ENCODE assay signal across 8 mouse cellular contexts in genomic region chr7:28983141-28983564, GRCm38 (mm10). TPM values are rescaled to one million over a fixed set of nuclear protein-coding genes. Genes with fewer than 3 reads are reported as not detected.
DNase-seq lines count a peak whose midpoint lies in the region; ATAC-seq and TF ChIP-seq lines count a peak whose summit lies in the region.

No protein-coding gene starts in this region.

- H3K36me3 ChIP-seq in heart, embryonic 12.5 days, result peaks cover 17% of the 10 kb centered on the region
- H3K36me3 ChIP-seq in CH12.LX (replicated peaks in 1 of 2; ENCODE audit: control insufficient read depth in 1 of 2, insufficient read depth in 1 of 2, low read length in 1 of 2), result peaks cover 44 to 55% of the 10 kb centered on the region in 2 experiments
- peaks cover 10% of the 10 kb centered on the region for H3K36me3 ChIP-seq in forebrain, postnatal 0 days (ENCODE audit: insufficient read depth)
- peaks cover 49% of the 10 kb centered on the region for H3K36me3 ChIP-seq in megakaryocyte, embryonic 14.5 days (replicated peaks; ENCODE audit: low read length)

- TF ChIP-seq EP300 in CH12.LX (IDR thresholded peaks at IDR 0.05; ENCODE audit: low read length), result no peak

- H3K27ac ChIP-seq in heart, embryonic 12.5 days (ENCODE audit: poor library complexity, severe bottlenecking), result no peak overlapping the region
- peak overlapping the region; percentile 98 for H3K27ac ChIP-seq in CH12.LX (ENCODE audit: insufficient read depth, low read depth)
- H3K27ac ChIP-seq in forebrain, postnatal 0 days (ENCODE audit: low read depth, low read length), result no peak overlapping the region

- dilution Hi-C loops in CH12.LX (cut with MboI; ENCODE audit: extremely low pct_ligation_motif_present, extremely low pct_unique_long_range_greater_than_20kb, low sequenced_read_pairs), result no loop called here

- peak overlapping the region; percentile 56 for H3K4me3 ChIP-seq in heart, embryonic 12.5 days
- H3K4me3 ChIP-seq in CH12.LX (replicated peaks in 1 of 3; ENCODE audit: low read depth in 2 of 3, low read length in 2 of 3, poor library complexity in 1 of 3), result peak overlapping the region; percentile 84 to 99 (median 97)
- H3K4me3 ChIP-seq in forebrain, postnatal 0 days (ENCODE audit: low read depth, low read length), result no peak overlapping the region
- H3K4me3 ChIP-seq in megakaryocyte, embryonic 14.5 days (replicated peaks), result peak overlapping the region; percentile 99

- H3K4me2 ChIP-seq in heart, embryonic 12.5 days, result peak overlapping the region; percentile 83
- peak overlapping the region; percentile 70 for H3K4me2 ChIP-seq in CH12.LX (ENCODE audit: insufficient read depth, low read depth, poor library complexity, severe bottlenecking)
- H3K4me2 ChIP-seq in forebrain, postnatal 0 days (ENCODE audit: low read depth), result 0 out of 2 replicates have a peak overlapping the region, but pooled peaks have one; percentile 69

- H3K27me3 ChIP-seq in heart, embryonic 12.5 days (replicated peaks), result no peaks in the 10 kb centered on the region
- H3K27me3 ChIP-seq in CH12.LX (replicated peaks), result no peaks in the 10 kb centered on the region
- H3K27me3 ChIP-seq in forebrain, postnatal 0 days (ENCODE audit: insufficient read depth, low read length), result no peaks in the 10 kb centered on the region
- H3K27me3 ChIP-seq in megakaryocyte, embryonic 14.5 days (replicated peaks), result no peaks in the 10 kb centered on the region

- no peak; the same call in 1 of the 2 replicates for TF ChIP-seq RAD21 in CH12.LX (IDR thresholded peaks at IDR 0.05; ENCODE audit: low read depth, low read length)

- DNase-seq in heart, postnatal 36 days, result no peak
- DNase-seq in CH12.LX (ENCODE audit: extremely low read depth), result peak; percentile 67
- no peak for DNase-seq in forebrain, postnatal 0 days
- DNase-seq in adrenal gland, adult 2 months, result no peak
- no peak for DNase-seq in right cerebral cortex, postnatal 14 days
- no peak for DNase-seq in gastrocnemius, adult 18-20 months (ENCODE audit: low spot score)

- ATAC-seq in heart, embryonic 12.5 days (ENCODE audit: insufficient number of reproducible peaks, low FRiP score), result no peak
- no peak for ATAC-seq in forebrain, postnatal 0 days

- in situ Hi-C loops in CH12.LX (cut with MboI; ENCODE audit: low pct_ligation_motif_present, low pct_unique_long_range_greater_than_20kb, low sequenced_read_pairs), result no loop called here

- no peak for TF ChIP-seq POLR2A in CH12.LX (IDR thresholded peaks at IDR 0.05; ENCODE audit: low read depth, low read length)

- 66% methylated on average over 11 of the region's 11 CpGs for WGBS in heart, embryonic 12.5 days
- 79% methylated on average over 11 of the region's 11 CpGs for WGBS in forebrain, postnatal 0 days

- H3K4me1 ChIP-seq in heart, embryonic 12.5 days (replicated peaks), result peaks cover 18% of the 10 kb centered on the region
- H3K4me1 ChIP-seq in CH12.LX (ENCODE audit: control insufficient read depth in 1 of 2, insufficient read depth in 2 of 2), result peaks cover 21 to 44% of the 10 kb centered on the region in 2 experiments
- H3K4me1 ChIP-seq in forebrain, postnatal 0 days (ENCODE audit: insufficient read depth), result peaks cover 4% of the 10 kb centered on the region; the same call in 1 of the 2 replicates
- H3K4me1 ChIP-seq in megakaryocyte, embryonic 14.5 days, result peaks cover 72% of the 10 kb centered on the region

- intact Hi-C loops in heart, postnatal 36 days (cut with DNase I), result loop anchor here (5.0 kb wide), 1 partner anchor 249 kb away; the partner anchor contains the start of gene Kcnk6

- peak overlapping the region; percentile 75; the same call in 1 of the 2 replicates for H3K9ac ChIP-seq in heart, embryonic 12.5 days
- H3K9ac ChIP-seq in CH12.LX (ENCODE audit: insufficient read depth, low read depth), result peak overlapping the region; percentile 94
- no peak overlapping the region for H3K9ac ChIP-seq in forebrain, postnatal 0 days

- peaks cover 61% of the 10 kb centered on the region for H3K79me2 ChIP-seq in CH12.LX (replicated peaks; ENCODE audit: control insufficient read depth, extremely low read depth, insufficient read depth, poor library complexity, severe bottlenecking)

- H3K9me3 ChIP-seq in heart, embryonic 12.5 days (replicated peaks), result no peaks in the 10 kb centered on the region
- no peaks in the 10 kb centered on the region for H3K9me3 ChIP-seq in CH12.LX (replicated peaks; ENCODE audit: low read length)
- H3K9me3 ChIP-seq in forebrain, postnatal 0 days (ENCODE audit: low read length), result no peaks in the 10 kb centered on the region
- H3K9me3 ChIP-seq in megakaryocyte, embryonic 14.5 days, result no peaks in the 10 kb centered on the region

- no peak for TF ChIP-seq CTCF in CH12.LX (conservative IDR thresholded peaks at IDR 0.05 in 1 of 2, IDR thresholded peaks at IDR 0.05 in 1 of 2; ENCODE audit: low read depth in 2 of 2, low read length in 2 of 2)
- TF ChIP-seq CTCF in forebrain, postnatal 0 days (IDR thresholded peaks at IDR 0.05; ENCODE audit: low read depth), result no peak

TF ChIP-seq in CH12.LX, 34 proteins besides CTCF, POLR2A, EP300 and RAD21 (continues in another document):
- TF ChIP-seq ZMIZ1 (IDR thresholded peaks at IDR 0.05; ENCODE audit: low read depth, low read length), result no peak
- TF ChIP-seq ELF1 (IDR thresholded peaks at IDR 0.05; ENCODE audit: low read depth, low read length), result no peak
- no peak for TF ChIP-seq HCFC1 (IDR thresholded peaks at IDR 0.05; ENCODE audit: low read depth, low read length)
- TF ChIP-seq ZNF384 (IDR thresholded peaks at IDR 0.05; ENCODE audit: low read depth, low read length), result no peak
- no peak for TF ChIP-seq MAZ (IDR thresholded peaks at IDR 0.05; ENCODE audit: low read depth, low read length)
- TF ChIP-seq ETS1 (conservative IDR thresholded peaks at IDR 0.05; ENCODE audit: low read depth, low read length), result no peak
- TF ChIP-seq IRF4 (IDR thresholded peaks at IDR 0.05; ENCODE audit: low read depth, low read length), result no peak
- TF ChIP-seq SIN3A (IDR thresholded peaks at IDR 0.05; ENCODE audit: low read length), result no peak
- TF ChIP-seq JUND (conservative IDR thresholded peaks at IDR 0.05; ENCODE audit: low read depth, low read length), result no peak
- TF ChIP-seq MYC (IDR thresholded peaks at IDR 0.05; ENCODE audit: low read depth, low read length), result peak; percentile 77; the same call in 1 of the 2 replicates
- TF ChIP-seq NELFE (IDR thresholded peaks at IDR 0.05; ENCODE audit: low read depth, low read length), result no peak
- TF ChIP-seq TCF12 (IDR thresholded peaks at IDR 0.05; ENCODE audit: low read depth, low read length), result peak; percentile 54; the same call in 1 of the 2 replicates
- no peak for TF ChIP-seq CHD1 (IDR thresholded peaks at IDR 0.05; ENCODE audit: low read depth, low read length)
- no peak for TF ChIP-seq MAFK (IDR thresholded peaks at IDR 0.05; ENCODE audit: insufficient replicate concordance, low read length)
- TF ChIP-seq TBP (conservative IDR thresholded peaks at IDR 0.05; ENCODE audit: low read depth, low read length), result no peak
- TF ChIP-seq USF2 (conservative IDR thresholded peaks at IDR 0.05; ENCODE audit: low read depth, low read length), result no peak
- no peak for TF ChIP-seq USF1 (IDR thresholded peaks at IDR 0.05; ENCODE audit: low read depth, low read length)
- TF ChIP-seq BHLHE40 (IDR thresholded peaks at IDR 0.05; ENCODE audit: low read depth, low read length), result peak; percentile 56; the same call in 1 of the 2 replicates
- peak; percentile 91 for TF ChIP-seq MXI1 (IDR thresholded peaks at IDR 0.05; ENCODE audit: low read depth, low read length)
- TF ChIP-seq MEF2A (IDR thresholded peaks at IDR 0.05; ENCODE audit: borderline replicate concordance, low read depth, low read length), result no peak

RNA-seq across cellular contexts. Expression of gene Map4k1, which starts 1.3 kb away (rescaled TPM):
- 5.8 and 6.5 TPM in 2 replicates for polyA plus RNA-seq in heart, embryonic 12.5 days (2016; fragmentation: Nextera tagmentation; extraction: Ambion mirVana)
- total RNA-seq in heart, postnatal 36 days (2021), result under 1 TPM; 0.61 to 0.81 TPM
- total RNA-seq in CH12.LX (2012; rRNA removed) (183 and 195 TPM in 2 replicates), CH12.LX (2014; rRNA removed) (112 and 114 TPM in 2 replicates)
- 395 and 401 TPM in 2 replicates for polyA plus RNA-seq in CH12.LX (2012; ENCODE audit: insufficient read length, low read depth)
- 3.6 and 8.9 TPM in 2 replicates for total RNA-seq in forebrain, postnatal 0 days (2014; rRNA removed)
- 18.8 and 18.9 TPM in 2 replicates for polyA plus RNA-seq in forebrain, postnatal 0 days (2015; fragmentation: Nextera tagmentation; extraction: Ambion mirVana)
- 270 and 353 TPM in 2 replicates for polyA plus RNA-seq in megakaryocyte, embryonic 14.5 days (2012; ENCODE audit: insufficient read depth, low replicate concordance)
- total RNA-seq in adrenal gland, adult 2 months (2021), result 1 to 10 TPM in 1 of 2 experiments, under 1 TPM in 1; 0.37 to 1.3 TPM
- 2.2 TPM in 2 replicates for polyA plus RNA-seq in adrenal gland, adult 2 months (2012; rRNA removed)
- under 1 TPM; 0.24 to 0.59 TPM for total RNA-seq in gastrocnemius, adult 18-20 months (2021)

RNA-seq across cellular contexts. Expression of gene Eif3k, which starts 1.5 kb away (rescaled TPM):
- polyA plus RNA-seq in heart, embryonic 12.5 days (2016; fragmentation: Nextera tagmentation; extraction: Ambion mirVana), result 254 and 255 TPM in 2 replicates
- 100 to 1,000 TPM; 159 to 163 TPM for total RNA-seq in heart, postnatal 36 days (2021)
- total RNA-seq in CH12.LX (2012; rRNA removed), result 513 and 551 TPM in 2 replicates
- 595 and 658 TPM in 2 replicates for total RNA-seq in CH12.LX (2014; rRNA removed)
- 580 and 584 TPM in 2 replicates for polyA plus RNA-seq in CH12.LX (2012; ENCODE audit: insufficient read length, low read depth)
- 360 and 399 TPM in 2 replicates for total RNA-seq in forebrain, postnatal 0 days (2014; rRNA removed)
- polyA plus RNA-seq in forebrain, postnatal 0 days (2015; fragmentation: Nextera tagmentation; extraction: Ambion mirVana), result 318 and 368 TPM in 2 replicates
- 143 and 185 TPM in 2 replicates for polyA plus RNA-seq in megakaryocyte, embryonic 14.5 days (2012; ENCODE audit: insufficient read depth, low replicate concordance)
- 100 to 1,000 TPM; 259 to 280 TPM for total RNA-seq in adrenal gland, adult 2 months (2021)
- 118 and 138 TPM in 2 replicates for polyA plus RNA-seq in adrenal gland, adult 2 months (2012; rRNA removed)
- total RNA-seq in gastrocnemius, adult 18-20 months (2021), result 100 to 1,000 TPM; 128 TPM

RNA-seq across cellular contexts. Expression of gene Actn4, which starts 21.0 kb away (rescaled TPM):
- 317 and 318 TPM in 2 replicates for polyA plus RNA-seq in heart, embryonic 12.5 days (2016; fragmentation: Nextera tagmentation; extraction: Ambion mirVana)
- total RNA-seq in heart, postnatal 36 days (2021), result 10 to 100 TPM; 69.4 to 81.8 TPM
- total RNA-seq in CH12.LX (2012; rRNA removed), result 62.9 and 63.4 TPM in 2 replicates
- total RNA-seq in CH12.LX (2014; rRNA removed), result 45.9 and 56.9 TPM in 2 replicates
- 127 and 145 TPM in 2 replicates for polyA plus RNA-seq in CH12.LX (2012; ENCODE audit: insufficient read length, low read depth)
- 45.1 and 71.2 TPM in 2 replicates for total RNA-seq in forebrain, postnatal 0 days (2014; rRNA removed)
- 96.0 and 103 TPM in 2 replicates for polyA plus RNA-seq in forebrain, postnatal 0 days (2015; fragmentation: Nextera tagmentation; extraction: Ambion mirVana)
- 517 and 590 TPM in 2 replicates for polyA plus RNA-seq in megakaryocyte, embryonic 14.5 days (2012; ENCODE audit: insufficient read depth, low replicate concordance)
- total RNA-seq in adrenal gland, adult 2 months (2021), result 100 to 1,000 TPM; 247 to 264 TPM
- polyA plus RNA-seq in adrenal gland, adult 2 months (2012; rRNA removed), result 301 and 316 TPM in 2 replicates
- 10 to 100 TPM; 29.6 to 46.1 TPM for total RNA-seq in gastrocnemius, adult 18-20 months (2021)

Comparison
In these comparisons a context has a peak if more than half of its experiments do, and no peak if none do; other contexts are left out.
1. RNA of gene Map4k1, which starts 1.3 kb away (total RNA-seq): 112 to 195 TPM in CH12.LX; 3.6 to 8.9 TPM in forebrain, postnatal 0 days, 0.37 to 1.3 TPM in adrenal gland, adult 2 months, 0.61 to 0.81 TPM in heart, postnatal 36 days and 0.24 to 0.59 TPM in gastrocnemius, adult 18-20 months; every median in the first group is over 10 times any median in the second.
2. Peak in every context shown above with its lines, with median percentiles within 50 percentile points of each other: H3K4me2 ChIP-seq.